Comparison of ENCODE assay signal across 20 mouse cellular contexts in the genomic region with DNA sequence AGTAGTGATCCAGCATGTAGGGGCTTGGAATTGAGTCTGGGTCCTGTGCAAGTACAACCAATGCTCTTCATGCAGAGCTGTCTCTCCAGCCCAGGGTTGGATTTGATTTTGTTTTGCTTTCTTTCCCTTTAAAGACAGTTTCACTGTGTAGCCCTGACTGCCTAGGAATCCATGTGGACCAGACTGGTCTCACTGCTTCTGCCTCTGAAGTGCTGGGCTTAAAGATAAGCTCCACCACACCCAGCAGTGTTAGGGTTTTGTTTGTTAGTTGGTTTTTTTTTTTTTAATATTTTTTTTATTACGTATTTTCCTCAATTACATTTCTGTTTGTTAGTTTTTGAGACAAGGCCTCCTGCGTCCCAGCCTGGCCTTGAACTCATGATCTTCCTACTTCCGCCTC. TPM values are rescaled to one million over a fixed set of nuclear protein-coding genes. Genes with fewer than 3 reads are reported as not detected.
DNase-seq lines count a peak whose midpoint lies in the region; ATAC-seq lines count a peak whose summit lies in the region.
"Had no signal": no experiment of that assay in that cellular context is flagged by ENCODE, and none has a peak within 500 bp of the region (broad histone marks: within the 10 kb centered on the region; RNA-seq: fewer than 3 reads in every experiment).

No protein-coding gene starts in this region.

- peak overlapping the region; percentile 40 for H3K4me3 ChIP-seq in erythroblast, embryonic 14.5 days (replicated peaks)
- no peak overlapping the region for H3K4me3 ChIP-seq in heart, embryonic 16.5 days (ENCODE audit: low read length)
- H3K4me3 ChIP-seq in hindbrain, embryonic 13.5 days: no peak overlapping the region
- H3K4me3 ChIP-seq: embryonic facial prominence, embryonic 12.5 days; forebrain, embryonic 15.5 days; neural tube, embryonic 13.5 days had no signal

- peaks cover 78% of the 10 kb centered on the region for H3K4me1 ChIP-seq in erythroblast, embryonic 14.5 days (ENCODE audit: control insufficient read depth)
- peaks cover 39% of the 10 kb centered on the region for H3K4me1 ChIP-seq in heart, embryonic 16.5 days (ENCODE audit: control insufficient read depth, insufficient read depth, low read length)
- peaks cover 39% of the 10 kb centered on the region for H3K4me1 ChIP-seq in hindbrain, embryonic 13.5 days (replicated peaks)

- peak overlapping the region; percentile 44; the same call in 1 of the 2 replicates for H3K4me2 ChIP-seq in heart, embryonic 16.5 days (ENCODE audit: low read depth, low read length)
- H3K4me2 ChIP-seq in hindbrain, embryonic 13.5 days: no peak overlapping the region
- H3K4me2 ChIP-seq: embryonic facial prominence, embryonic 12.5 days; forebrain, embryonic 15.5 days; neural tube, embryonic 13.5 days had no signal

- no peaks in the 10 kb centered on the region for H3K27me3 ChIP-seq in erythroblast, embryonic 14.5 days (ENCODE audit: control insufficient read depth)
- no peaks in the 10 kb centered on the region for H3K27me3 ChIP-seq in heart, embryonic 16.5 days (ENCODE audit: control insufficient read depth, insufficient read depth, low read length)
- H3K27me3 ChIP-seq in hindbrain, embryonic 13.5 days: no peaks in the 10 kb centered on the region
- H3K27me3 ChIP-seq: CH12.LX; embryonic facial prominence, embryonic 12.5 days; forebrain, embryonic 15.5 days; neural tube, embryonic 13.5 days had no signal

- no peak for ATAC-seq in erythroblast, adult 5-6 weeks (replicated peaks; ENCODE audit: low FRiP score, poor library complexity, severe bottlenecking)
- no peak for ATAC-seq in heart, embryonic 16.5 days (replicated peaks; ENCODE audit: extremely low read depth, insufficient read depth, low FRiP score)
- 0 out of 2 replicates have a peak, but pooled peaks have one; percentile 27 for ATAC-seq in erythroid progenitor cell, adult 5-6 weeks (replicated peaks; ENCODE audit: low FRiP score, poor library complexity, severe bottlenecking)
- ATAC-seq in megakaryocyte progenitor cell, adult 5-6 weeks (replicated peaks; ENCODE audit: poor library complexity): peak; percentile 17; the same call in 1 of the 2 replicates
- ATAC-seq in hindbrain, embryonic 13.5 days (ENCODE audit: low FRiP score): no peak
- ATAC-seq: forebrain, embryonic 15.5 days had no signal

- H3K9me3 ChIP-seq in erythroblast, embryonic 14.5 days (ENCODE audit: control insufficient read depth, low read length): no peaks in the 10 kb centered on the region
- H3K9me3 ChIP-seq in heart, embryonic 16.5 days (replicated peaks; ENCODE audit: control insufficient read depth, low read length): no peaks in the 10 kb centered on the region
- no peaks in the 10 kb centered on the region for H3K9me3 ChIP-seq in hindbrain, embryonic 13.5 days
- H3K9me3 ChIP-seq: embryonic facial prominence, embryonic 12.5 days; forebrain, embryonic 15.5 days; neural tube, embryonic 13.5 days had no signal

- peaks cover 40% of the 10 kb centered on the region for H3K36me3 ChIP-seq in erythroblast, embryonic 14.5 days (ENCODE audit: control insufficient read depth)
- H3K36me3 ChIP-seq in heart, embryonic 16.5 days (ENCODE audit: control insufficient read depth, insufficient read depth): no peaks in the 10 kb centered on the region
- H3K36me3 ChIP-seq in hindbrain, embryonic 13.5 days: peaks cover 7% of the 10 kb centered on the region; the same call in 1 of the 2 replicates
- H3K36me3 ChIP-seq: forebrain, embryonic 15.5 days had no signal

- WGBS in heart, embryonic 16.5 days: 85% methylated on average over 3 of the region's 3 CpGs
- 97% methylated on average over 3 of the region's 3 CpGs for WGBS in hindbrain, embryonic 13.5 days

- peak overlapping the region; percentile 83 for H3K27ac ChIP-seq in heart, embryonic 16.5 days (ENCODE audit: low read length)
- H3K27ac ChIP-seq in hindbrain, embryonic 13.5 days: no peak overlapping the region
- H3K27ac ChIP-seq: embryonic facial prominence, embryonic 12.5 days; forebrain, embryonic 15.5 days; neural tube, embryonic 13.5 days had no signal

- DNase-seq in heart, adult 8-10 months (ENCODE audit: low spot score): no peak
- no peak for DNase-seq in adrenal gland, postnatal 4 days (ENCODE audit: low spot score in 2 of 2)
- DNase-seq: adrenal gland, postnatal 36 days; cerebellum, adult 11 months; heart, postnatal 14 days; kidney, adult 2 months; kidney, postnatal 36 days; left cerebral cortex, postnatal 4 days; lung, adult 2 months; thymus, postnatal 25 days had no signal

- peak overlapping the region; percentile 9; the same call in 1 of the 2 replicates for H3K9ac ChIP-seq in heart, embryonic 16.5 days (ENCODE audit: low read length)
- no peak overlapping the region for H3K9ac ChIP-seq in hindbrain, embryonic 13.5 days
- H3K9ac ChIP-seq: embryonic facial prominence, embryonic 12.5 days; forebrain, embryonic 15.5 days; neural tube, embryonic 13.5 days had no signal

RNA-seq across cellular contexts. Expression of gene Lsm10, which starts 2.9 kb away (rescaled TPM):
- 0.74 and 0.84 TPM in 2 replicates for polyA plus RNA-seq in erythroblast, embryonic 14.5 days (2012)
- total RNA-seq in erythroblast, adult 5-6 weeks (2015; ENCODE audit: low replicate concordance): 5.6 and 14.0 TPM in 2 replicates
- 2.0 and 6.5 TPM in 2 replicates for total RNA-seq in erythroblast, adult 5-6 weeks (2017; ENCODE audit: low replicate concordance)
- polyA plus RNA-seq in heart, embryonic 16.5 days (2015; fragmentation: Nextera tagmentation; extraction: Ambion mirVana): 41.7 and 47.2 TPM in 2 replicates
- 10 to 100 TPM; 17.3 to 19.5 (median 18.4) TPM for total RNA-seq in heart, adult 8-10 months (2022)
- total RNA-seq in erythroid progenitor cell, adult 5-6 weeks (2015; ENCODE audit: low replicate concordance): 18.0 and 73.2 TPM in 2 replicates
- 2.2 and 4.1 TPM in 2 replicates for total RNA-seq in erythroid progenitor cell, adult 5-6 weeks (2017; ENCODE audit: low replicate concordance)
- 20.4 and 25.1 TPM in 2 replicates for total RNA-seq in megakaryocyte progenitor cell, adult 5-6 weeks (2015)
- total RNA-seq in megakaryocyte progenitor cell, adult 5-6 weeks (2017): 14.7 and 15.9 TPM in 2 replicates
- total RNA-seq in adrenal gland, postnatal 4 days (2021): 10 to 100 TPM; 26.7 to 27.1 TPM
- 47.5 and 47.9 TPM in 2 replicates for polyA plus RNA-seq in hindbrain, embryonic 13.5 days (2015; fragmentation: Nextera tagmentation; extraction: Ambion mirVana)

RNA-seq across cellular contexts. Expression of gene Stk40, which starts 4.4 kb away (rescaled TPM):
- 4.2 and 4.6 TPM in 2 replicates for polyA plus RNA-seq in erythroblast, embryonic 14.5 days (2012)
- 3.8 and 4.0 TPM in 2 replicates for total RNA-seq in erythroblast, adult 5-6 weeks (2015; ENCODE audit: low replicate concordance)
- 4.2 TPM in 2 replicates for total RNA-seq in erythroblast, adult 5-6 weeks (2017; ENCODE audit: low replicate concordance)
- 24.5 and 26.6 TPM in 2 replicates for polyA plus RNA-seq in heart, embryonic 16.5 days (2015; fragmentation: Nextera tagmentation; extraction: Ambion mirVana)
- total RNA-seq in heart, adult 8-10 months (2022): 10 to 100 TPM; 37.8 to 61.9 (median 52.4) TPM
- 4.7 and 10.1 TPM in 2 replicates for total RNA-seq in erythroid progenitor cell, adult 5-6 weeks (2015; ENCODE audit: low replicate concordance)
- total RNA-seq in erythroid progenitor cell, adult 5-6 weeks (2017; ENCODE audit: low replicate concordance): 2.4 and 6.4 TPM in 2 replicates
- total RNA-seq in megakaryocyte progenitor cell, adult 5-6 weeks (2015): 6.5 and 7.3 TPM in 2 replicates
- total RNA-seq in megakaryocyte progenitor cell, adult 5-6 weeks (2017): 5.9 and 6.0 TPM in 2 replicates
- total RNA-seq in adrenal gland, postnatal 4 days (2021): 10 to 100 TPM; 25.9 to 30.5 TPM
- 35.1 and 35.5 TPM in 2 replicates for polyA plus RNA-seq in hindbrain, embryonic 13.5 days (2015; fragmentation: Nextera tagmentation; extraction: Ambion mirVana)

RNA-seq across cellular contexts. Expression of gene Oscp1, which starts 41.0 kb away (rescaled TPM):
- 0.02 TPM in 1 of 2 replicates, not detected in the other for polyA plus RNA-seq in erythroblast, embryonic 14.5 days (2012)
- total RNA-seq in erythroblast, adult 5-6 weeks (2015; ENCODE audit: low replicate concordance): 1.2 and 3.3 TPM in 2 replicates
- 2.0 and 5.8 TPM in 2 replicates for total RNA-seq in erythroblast, adult 5-6 weeks (2017; ENCODE audit: low replicate concordance)
- 7.4 and 8.3 TPM in 2 replicates for polyA plus RNA-seq in heart, embryonic 16.5 days (2015; fragmentation: Nextera tagmentation; extraction: Ambion mirVana)
- 1 to 10 TPM; 1.4 to 3.0 (median 2.2) TPM for total RNA-seq in heart, adult 8-10 months (2022)
- total RNA-seq in erythroid progenitor cell, adult 5-6 weeks (2015; ENCODE audit: low replicate concordance): 1.3 and 14.8 TPM in 2 replicates
- 5.6 and 8.9 TPM in 2 replicates for total RNA-seq in erythroid progenitor cell, adult 5-6 weeks (2017; ENCODE audit: low replicate concordance)
- 13.5 and 15.5 TPM in 2 replicates for total RNA-seq in megakaryocyte progenitor cell, adult 5-6 weeks (2015)
- total RNA-seq in megakaryocyte progenitor cell, adult 5-6 weeks (2017): 20.3 and 31.9 TPM in 2 replicates
- total RNA-seq in adrenal gland, postnatal 4 days (2021): 10 to 100 TPM; 12.3 to 15.7 TPM
- polyA plus RNA-seq in hindbrain, embryonic 13.5 days (2015; fragmentation: Nextera tagmentation; extraction: Ambion mirVana): 33.1 and 35.1 TPM in 2 replicates

RNA-seq across cellular contexts. Expression of gene Eva1b, which starts 48.2 kb away (rescaled TPM):
- polyA plus RNA-seq in erythroblast, embryonic 14.5 days (2012): 0.20 and 0.22 TPM in 2 replicates
- not detected in 2 replicates for total RNA-seq in erythroblast, adult 5-6 weeks (2015; ENCODE audit: low replicate concordance)
- total RNA-seq in erythroblast, adult 5-6 weeks (2017; ENCODE audit: low replicate concordance): not detected in 2 replicates
- polyA plus RNA-seq in heart, embryonic 16.5 days (2015; fragmentation: Nextera tagmentation; extraction: Ambion mirVana): 29.5 TPM in 2 replicates
- total RNA-seq in heart, adult 8-10 months (2022): 10 to 100 TPM in 1 of 4 experiments, 1 to 10 TPM in 3; 7.3 to 12.4 (median 9.0) TPM
- total RNA-seq in erythroid progenitor cell, adult 5-6 weeks (2015; ENCODE audit: low replicate concordance): not detected in 2 replicates
- total RNA-seq in erythroid progenitor cell, adult 5-6 weeks (2017; ENCODE audit: low replicate concordance): 0.51 TPM in 1 of 2 replicates, not detected in the other
- total RNA-seq in megakaryocyte progenitor cell, adult 5-6 weeks (2015): 0.12 and 0.94 TPM in 2 replicates
- total RNA-seq in megakaryocyte progenitor cell, adult 5-6 weeks (2017): 1.7 TPM in 1 of 2 replicates, not detected in the other
- total RNA-seq in adrenal gland, postnatal 4 days (2021): 10 to 100 TPM; 67.2 to 69.6 TPM
- polyA plus RNA-seq in hindbrain, embryonic 13.5 days (2015; fragmentation: Nextera tagmentation; extraction: Ambion mirVana): 15.0 and 15.5 TPM in 2 replicates

RNA-seq across cellular contexts. Expression of gene Mrps15, which starts 52.6 kb away (rescaled TPM):
- polyA plus RNA-seq in erythroblast, embryonic 14.5 days (2012): 12.6 and 15.9 TPM in 2 replicates
- total RNA-seq in erythroblast, adult 5-6 weeks (2015; ENCODE audit: low replicate concordance): 28.2 and 37.1 TPM in 2 replicates
- 3.9 and 14.2 TPM in 2 replicates for total RNA-seq in erythroblast, adult 5-6 weeks (2017; ENCODE audit: low replicate concordance)
- polyA plus RNA-seq in heart, embryonic 16.5 days (2015; fragmentation: Nextera tagmentation; extraction: Ambion mirVana): 128 and 133 TPM in 2 replicates
- total RNA-seq in heart, adult 8-10 months (2022): 10 to 100 TPM; 66.9 to 90.0 (median 81.3) TPM
- total RNA-seq in erythroid progenitor cell, adult 5-6 weeks (2015; ENCODE audit: low replicate concordance): 22.6 and 42.9 TPM in 2 replicates
- 15.5 and 28.0 TPM in 2 replicates for total RNA-seq in erythroid progenitor cell, adult 5-6 weeks (2017; ENCODE audit: low replicate concordance)
- 196 and 200 TPM in 2 replicates for total RNA-seq in megakaryocyte progenitor cell, adult 5-6 weeks (2015)
- 76.1 and 90.5 TPM in 2 replicates for total RNA-seq in megakaryocyte progenitor cell, adult 5-6 weeks (2017)
- total RNA-seq in adrenal gland, postnatal 4 days (2021): 10 to 100 TPM; 72.5 to 73.9 TPM
- 131 and 136 TPM in 2 replicates for polyA plus RNA-seq in hindbrain, embryonic 13.5 days (2015; fragmentation: Nextera tagmentation; extraction: Ambion mirVana)

Comparison
In these comparisons a context has a peak if more than half of its experiments do, and no peak if none do; other contexts are left out.
1. ATAC-seq: peak in erythroid progenitor cell, adult 5-6 weeks (single experiment) and megakaryocyte progenitor cell, adult 5-6 weeks (single experiment); none in erythroblast, adult 5-6 weeks (single experiment), heart, embryonic 16.5 days (single experiment) and hindbrain, embryonic 13.5 days (single experiment).